14 mouse cellular contexts compared by ENCODE assay signal in the genomic region with DNA sequence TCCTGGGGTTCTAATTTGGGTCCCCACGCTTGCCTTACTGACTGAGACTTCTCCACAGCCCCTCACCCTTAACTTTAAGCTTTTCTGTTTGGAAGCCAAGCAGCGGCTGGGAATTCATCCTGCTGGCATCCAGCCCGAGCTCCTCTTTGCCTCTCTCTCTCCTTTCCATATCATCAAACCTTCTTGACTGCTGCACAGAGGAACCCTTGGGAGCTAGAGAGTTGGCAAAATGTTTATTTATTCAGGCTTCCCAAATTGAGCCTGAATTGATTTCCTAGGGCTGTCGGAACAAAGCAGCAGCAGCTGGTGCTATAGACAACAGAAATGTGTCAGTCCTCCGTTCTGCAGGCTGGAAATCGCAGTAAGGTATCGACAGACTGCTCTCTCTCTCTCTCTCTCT. TPM values are rescaled to one million over a fixed set of nuclear protein-coding genes. Genes with fewer than 3 reads are reported as not detected.
DNase-seq lines count a peak whose midpoint lies in the region; ATAC-seq lines count a peak whose summit lies in the region.
"Had no signal": no experiment of that assay in that cellular context is flagged by ENCODE, and none has a peak within 500 bp of the region (broad histone marks: within the 10 kb centered on the region; RNA-seq: fewer than 3 reads in every experiment).

No protein-coding gene starts in this region.

- H3K4me1 ChIP-seq in hindbrain, embryonic 13.5 days (replicated peaks) = peaks cover 27% of the 10 kb centered on the region

- H3K27ac ChIP-seq in hindbrain, embryonic 13.5 days = peak overlapping the region; percentile 74
- H3K27ac ChIP-seq: limb, embryonic 13.5 days had no signal

- H3K4me2 ChIP-seq in hindbrain, embryonic 13.5 days = peak overlapping the region; percentile 23; the same call in 1 of the 2 replicates
- H3K4me2 ChIP-seq: limb, embryonic 13.5 days had no signal

- WGBS in hindbrain, embryonic 13.5 days = 18% methylated on average over 7 of the region's 7 CpGs

- no peaks in the 10 kb centered on the region for H3K9me3 ChIP-seq in hindbrain, embryonic 13.5 days
- H3K9me3 ChIP-seq: limb, embryonic 13.5 days had no signal

- peak overlapping the region; percentile 19; the same call in 1 of the 2 replicates for H3K9ac ChIP-seq in hindbrain, embryonic 13.5 days
- H3K9ac ChIP-seq: limb, embryonic 13.5 days had no signal

- peaks cover 16% of the 10 kb centered on the region for H3K27me3 ChIP-seq in hindbrain, embryonic 13.5 days
- H3K27me3 ChIP-seq: limb, embryonic 13.5 days had no signal

- peak; percentile 24 to 42 for DNase-seq in left cerebral cortex, postnatal 10 days (ENCODE audit: extremely low spot score in 1 of 2, low spot score in 2 of 2)
- DNase-seq in left cerebral cortex, adult 9 months (ENCODE audit: low spot score in 2 of 2) = no peak
- peak; percentile 90 for DNase-seq in MN1 (ENCODE audit: low spot score)
- peak; percentile 54 for DNase-seq in brain, adult 2 months (ENCODE audit: low read depth, low spot score)
- no peak for DNase-seq in ovary, adult 18-20 months (ENCODE audit: low spot score)
- no peak for DNase-seq in adrenal gland, adult 8-10 months
- no peak for DNase-seq in adrenal gland, postnatal 36 days
- DNase-seq: cerebellum, adult 9-11 months; gastrocnemius, postnatal 14 days; heart, postnatal 10 days; kidney, adult 18-20 months had no signal

- ATAC-seq in hindbrain, embryonic 13.5 days (ENCODE audit: low FRiP score) = no peak

- intact Hi-C loops in left cerebral cortex, postnatal 10 days (cut with DNase I) = no loop called here

- no peaks in the 10 kb centered on the region for H3K36me3 ChIP-seq in hindbrain, embryonic 13.5 days
- H3K36me3 ChIP-seq: limb, embryonic 13.5 days had no signal

- no peak overlapping the region for H3K4me3 ChIP-seq in hindbrain, embryonic 13.5 days
- H3K4me3 ChIP-seq: erythroblast, embryonic 14.5 days; limb, embryonic 13.5 days had no signal

RNA-seq across cellular contexts. Expression of a gene that starts 4.5 kb away (rescaled TPM):
- total RNA-seq in left cerebral cortex, postnatal 10 days (2021) = 10 to 100 TPM; 30.3 to 36.3 TPM
- polyA plus RNA-seq in hindbrain, embryonic 13.5 days (2015; fragmentation: Nextera tagmentation; extraction: Ambion mirVana) = 18.4 and 19.9 TPM in 2 replicates
- 100 to 1,000 TPM in 1 of 4 experiments, 10 to 100 TPM in 3; 46.0 to 102 (median 75.5) TPM for total RNA-seq in adrenal gland, adult 8-10 months (2022)
- 10 to 100 TPM; 51.6 to 70.4 TPM for total RNA-seq in adrenal gland, postnatal 36 days (2021)
- polyA plus RNA-seq: erythroblast, embryonic 14.5 days had no signal

RNA-seq across cellular contexts. Expression of a gene that starts 25.0 kb away (rescaled TPM):
- 10 to 100 TPM; 30.5 to 30.7 TPM for total RNA-seq in left cerebral cortex, postnatal 10 days (2021)
- polyA plus RNA-seq in hindbrain, embryonic 13.5 days (2015; fragmentation: Nextera tagmentation; extraction: Ambion mirVana) = 90.4 and 92.7 TPM in 2 replicates
- total RNA-seq in adrenal gland, adult 8-10 months (2022) = 10 to 100 TPM; 70.8 to 97.5 (median 88.9) TPM
- 100 to 1,000 TPM; 131 to 134 TPM for total RNA-seq in adrenal gland, postnatal 36 days (2021)

Comparison
In these comparisons a context has a peak if more than half of its experiments do, and no peak if none do; other contexts are left out.
1. DNase-seq: peak in left cerebral cortex, postnatal 10 days (2 of 2), MN1 (single experiment) and brain, adult 2 months (single experiment); none in left cerebral cortex, adult 9 months (0 of 2), ovary, adult 18-20 months (single experiment), adrenal gland, adult 8-10 months (single experiment) and adrenal gland, postnatal 36 days (0 of 2).